Mouse (Mus musculus) C2C12 (cell line): ENCODE measurements around the gene Sun1.

Source experiments
- CEBPB ChIP-seq: IDR thresholded peaks from one replicate; pipeline ENCODE4 v1.6.1; 2011; ENCODE audit warnings: low read depth, mild to moderate bottlenecking, control low read depth, moderate library complexity
- CTCF ChIP-seq: IDR thresholded peaks from one replicate; pipeline ENCODE4 v1.5.1; 2011; ENCODE audit not compliant: control insufficient read depth, insufficient read depth, insufficient read length
- MAX ChIP-seq: IDR thresholded peaks from one replicate; pipeline ENCODE4 v1.6.1; 2011; ENCODE audit warnings: mild to moderate bottlenecking, control low read depth
- MYOD1 ChIP-seq: IDR thresholded peaks from one replicate; pipeline ENCODE4 v1.6.1; 2011; ENCODE audit warnings: low read depth; ENCODE audit not compliant: control insufficient read depth, insufficient read length
- USF1 ChIP-seq: IDR thresholded peaks from one replicate; pipeline ENCODE4 v1.6.1; 2011; ENCODE audit warnings: low read depth, mild to moderate bottlenecking, control low read depth, moderate library complexity

DNA sequence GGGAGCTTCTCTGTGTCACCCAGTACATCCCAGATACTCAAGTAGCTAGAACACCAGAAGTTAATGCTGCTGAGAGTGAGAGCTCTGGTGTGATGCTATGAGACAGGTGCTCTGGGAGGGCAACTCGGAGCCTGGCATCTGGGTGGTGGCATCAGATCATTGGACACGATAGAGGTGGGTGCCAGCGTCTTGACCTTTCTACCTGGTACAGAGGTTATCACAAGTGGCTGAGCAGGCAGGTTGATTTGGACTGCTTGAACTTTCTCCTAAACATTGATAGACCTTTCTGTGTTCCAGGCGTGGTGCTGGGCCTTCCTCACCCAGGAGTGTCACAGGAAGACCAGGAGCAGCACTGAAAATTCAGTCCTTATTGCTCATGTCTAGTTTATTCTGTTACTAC is 26.8 kb downstream of the Sun1 start:
- TF ChIP-seq CTCF = no peak
- TF ChIP-seq MAX = no peak
- TF ChIP-seq CEBPB = no peak
- TF ChIP-seq USF1 = no peak
- no peak for TF ChIP-seq MYOD1
